Mouse (Mus musculus) E14TG2a.4 (cell line): Measurements from ENCODE around the gene Per1.

Experiments used
- H3K27me3 ChIP-seq: 2 replicates; pipeline ENCODE4 v1.6.1; 2014; ENCODE audit warnings: low read length, control low read depth; ENCODE audit not compliant: insufficient read depth
- H3K36me3 ChIP-seq: 2 replicates; pipeline ENCODE4 v1.6.1; 2014; ENCODE audit warnings: low read length, control low read depth; ENCODE audit not compliant: insufficient read depth
- H3K4me1 ChIP-seq: replicated peaks from 2 replicates; pipeline ENCODE4 v1.6.1; 2014; ENCODE audit warnings: low read depth, low read length, control low read depth
- H3K4me3 ChIP-seq: replicated peaks from 2 replicates; pipeline ENCODE4 v1.5.1; 2014; ENCODE audit warnings: mild to moderate bottlenecking, low read length
- H3K9me3 ChIP-seq: 2 replicates; pipeline ENCODE4 v1.6.1; 2014; ENCODE audit warnings: low read length, control low read depth
- CTCF ChIP-seq: conservative IDR thresholded peaks from 2 replicates; pipeline ENCODE4 v1.5.1; 2014; ENCODE audit warnings: low read length
- NANOG ChIP-seq: IDR thresholded peaks from 2 replicates; pipeline ENCODE4 v1.6.1; 2014; ENCODE audit warnings: borderline replicate concordance, low read length, mixed read lengths
- POU5F1 ChIP-seq: IDR thresholded peaks from 2 replicates; pipeline ENCODE4 v1.6.1; 2014; ENCODE audit warnings: low read length, borderline replicate concordance

Gene Per1

DNA sequence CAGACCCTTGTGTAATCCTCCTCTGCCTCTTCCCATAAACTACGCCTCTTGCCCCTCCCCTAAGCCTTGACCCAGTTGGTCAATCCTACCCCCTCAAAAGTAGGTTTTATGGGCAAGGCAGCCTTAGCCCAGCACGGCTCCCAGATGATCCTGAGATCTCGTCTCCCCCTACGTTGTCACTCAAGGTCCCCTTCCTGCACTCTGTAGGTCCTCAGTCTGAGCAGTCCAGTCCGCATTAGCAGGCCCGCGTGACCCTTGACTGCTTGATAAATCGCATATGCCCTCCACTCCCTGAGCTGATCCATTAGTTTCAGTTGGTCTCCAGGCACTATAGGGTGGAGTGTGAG is 39.6 kb downstream of the Per1 start:
- H3K36me3 ChIP-seq: no peaks in the 10 kb centered on the region
- H3K9me3 ChIP-seq: no peaks in the 10 kb centered on the region
- TF ChIP-seq CTCF (no peak), POU5F1 (no peak), NANOG (no peak)
- H3K4me1 ChIP-seq: peaks cover 54% of the 10 kb centered on the region
- H3K27me3 ChIP-seq: peaks cover 12% of the 10 kb centered on the region
- peak overlapping the region; percentile 77 for H3K4me3 ChIP-seq

DNA sequence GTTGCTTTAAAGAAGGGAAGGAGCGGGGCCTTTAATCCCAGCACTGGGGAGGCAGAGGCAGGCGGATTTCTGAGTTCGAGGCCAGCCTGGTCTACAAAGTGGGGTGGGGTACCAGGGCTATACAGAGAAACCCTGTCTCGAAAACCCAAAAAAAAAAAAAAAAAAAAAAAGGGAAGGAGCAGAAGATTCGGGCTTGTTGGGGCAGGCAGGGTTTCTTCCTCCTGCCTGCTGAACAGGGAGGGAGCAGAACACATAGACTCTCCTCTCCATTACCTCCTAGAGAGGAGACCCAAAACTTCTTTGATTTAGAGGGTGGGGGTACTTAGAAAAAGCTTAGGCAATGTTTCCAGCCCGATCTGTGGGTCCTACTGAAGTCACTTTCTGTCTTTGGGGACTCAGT is 40.3 kb downstream of the Per1 start:
- H3K9me3 ChIP-seq: no peaks in the 10 kb centered on the region
- peaks cover 12% of the 10 kb centered on the region for H3K27me3 ChIP-seq
- no peaks in the 10 kb centered on the region for H3K36me3 ChIP-seq
- H3K4me3 ChIP-seq: peak overlapping the region; percentile 77; the same call in 1 of the 2 replicates
- peaks cover 46% of the 10 kb centered on the region for H3K4me1 ChIP-seq
- TF ChIP-seq NANOG (no peak), POU5F1 (no peak), CTCF (no peak)

DNA sequence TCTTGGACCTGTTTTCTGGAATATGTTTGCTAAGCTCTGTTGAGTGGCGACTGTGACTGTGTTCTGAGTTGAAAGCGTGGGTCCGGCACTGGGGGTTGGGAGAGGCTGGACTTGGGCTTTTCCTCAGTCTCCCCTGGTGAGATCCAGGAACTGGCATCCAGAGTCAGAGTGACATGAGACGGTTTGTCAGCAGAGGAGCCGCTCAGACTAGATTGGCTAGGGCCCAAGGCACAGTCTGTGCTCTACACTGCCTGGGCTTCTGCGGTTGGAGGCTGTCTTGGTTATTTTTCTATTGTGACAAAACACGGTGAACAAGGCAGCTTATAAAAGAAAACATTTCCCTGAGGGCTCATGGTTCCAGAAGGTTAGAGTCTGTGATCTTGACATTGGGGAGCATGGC is 52.5 kb downstream of the Per1 start:
- no peak for TF ChIP-seq CTCF
- TF ChIP-seq NANOG: no peak
- no peak for TF ChIP-seq POU5F1
- H3K4me1 ChIP-seq: peaks cover 13% of the 10 kb centered on the region
- peaks cover 23% of the 10 kb centered on the region for H3K27me3 ChIP-seq
- no peaks in the 10 kb centered on the region for H3K36me3 ChIP-seq
- no peaks in the 10 kb centered on the region for H3K9me3 ChIP-seq
- H3K4me3 ChIP-seq: no peak overlapping the region

DNA sequence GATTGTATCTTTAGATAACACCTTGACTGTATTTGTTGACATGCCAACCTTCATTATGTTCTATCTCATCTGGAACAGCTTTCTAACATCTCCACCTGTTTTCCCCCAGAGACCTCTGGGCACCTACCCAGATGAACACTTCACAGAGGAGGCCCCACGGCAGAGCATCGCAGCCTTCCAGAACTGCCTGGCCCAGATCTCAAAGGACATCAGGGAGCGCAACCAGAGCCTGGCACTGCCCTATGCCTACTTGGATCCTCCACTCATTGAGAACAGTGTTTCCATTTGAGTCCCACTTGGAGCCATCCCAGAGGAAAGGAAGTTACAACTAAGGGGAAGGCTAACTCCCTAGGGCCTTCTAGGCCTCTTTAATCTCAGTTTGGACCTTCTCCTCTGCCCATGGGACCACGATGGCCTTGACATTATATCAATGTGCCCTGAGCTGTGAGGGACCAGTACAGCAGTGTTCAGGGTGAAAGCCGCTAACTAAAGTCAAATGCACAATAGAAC is 53.5 kb downstream of the Per1 start:
- H3K4me1 ChIP-seq: peaks cover 11% of the 10 kb centered on the region
- H3K27me3 ChIP-seq: peaks cover 24% of the 10 kb centered on the region
- H3K4me3 ChIP-seq: no peak overlapping the region
- no peaks in the 10 kb centered on the region for H3K36me3 ChIP-seq
- H3K9me3 ChIP-seq: no peaks in the 10 kb centered on the region
- TF ChIP-seq NANOG (no peak), POU5F1 (no peak), CTCF (no peak)

DNA sequence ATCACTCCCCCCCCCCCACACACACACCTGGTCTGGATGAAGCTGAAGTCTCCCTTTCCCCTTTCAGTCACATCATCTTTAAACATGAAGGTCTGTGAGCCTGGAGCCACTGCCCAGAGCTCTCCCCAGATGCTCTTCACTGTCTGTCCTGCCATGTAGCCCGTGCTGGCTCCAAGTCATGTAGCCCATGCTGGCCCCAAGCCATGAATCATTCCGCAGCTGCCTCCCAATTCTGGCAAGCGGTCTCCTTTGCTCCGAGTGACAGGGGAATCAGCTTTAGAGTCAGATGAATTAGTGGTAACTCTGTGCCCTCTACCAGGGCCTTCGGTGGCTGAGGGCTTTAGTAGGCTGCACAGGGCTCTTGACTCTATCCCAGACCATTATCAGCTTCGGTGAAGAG is 54.7 kb downstream of the Per1 start:
- TF ChIP-seq NANOG (no peak), CTCF (no peak), POU5F1 (no peak)
- H3K27me3 ChIP-seq: peaks cover 34% of the 10 kb centered on the region
- H3K4me1 ChIP-seq: peaks cover 11% of the 10 kb centered on the region
- H3K9me3 ChIP-seq: no peaks in the 10 kb centered on the region
- no peak overlapping the region for H3K4me3 ChIP-seq
- no peaks in the 10 kb centered on the region for H3K36me3 ChIP-seq

DNA sequence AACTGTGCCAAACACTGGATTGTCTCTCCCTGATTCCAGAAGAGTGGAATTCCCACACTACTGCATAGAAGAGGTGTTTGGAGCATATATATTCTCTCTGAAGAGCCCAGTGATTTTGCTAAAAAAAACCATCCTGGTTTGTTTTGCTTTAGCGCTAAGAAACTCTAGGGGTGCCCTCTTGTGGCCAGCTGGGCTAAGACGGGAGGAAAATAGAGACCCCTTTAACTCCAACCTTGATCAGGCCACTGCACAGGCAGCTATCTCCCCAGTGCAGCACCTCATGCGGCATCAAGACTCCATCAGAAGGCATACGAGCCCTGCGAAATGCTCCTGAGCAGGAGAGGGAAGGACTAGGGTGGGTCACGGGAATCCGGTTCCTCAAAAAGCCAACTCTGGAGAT is 55.4 kb downstream of the Per1 start:
- no peaks in the 10 kb centered on the region for H3K36me3 ChIP-seq
- peaks cover 11% of the 10 kb centered on the region for H3K4me1 ChIP-seq
- H3K4me3 ChIP-seq: peak overlapping the region; percentile 64
- TF ChIP-seq CTCF (peak; percentile 68), POU5F1 (no peak)
- H3K9me3 ChIP-seq: no peaks in the 10 kb centered on the region
- peaks cover 40% of the 10 kb centered on the region for H3K27me3 ChIP-seq

DNA sequence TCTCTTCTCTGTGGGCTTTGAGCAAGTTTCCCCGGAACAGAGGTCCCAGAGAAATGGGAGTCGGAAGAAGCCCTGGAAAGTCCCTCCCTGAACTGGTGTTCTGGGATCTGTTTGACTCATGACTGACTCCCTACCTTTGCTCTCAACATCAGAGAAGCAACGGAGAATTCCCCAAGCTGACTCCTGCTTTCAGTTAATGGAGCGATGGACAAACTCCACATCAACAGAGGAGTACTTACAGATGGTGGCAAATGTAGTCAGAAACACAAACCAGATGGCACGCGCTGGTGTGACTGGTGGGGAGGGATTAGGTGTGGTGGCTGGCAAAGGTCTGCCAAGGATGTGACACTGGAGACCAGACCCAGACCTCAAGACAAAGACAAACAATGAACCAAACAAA is 56.0 kb downstream of the Per1 start:
- no peaks in the 10 kb centered on the region for H3K36me3 ChIP-seq
- H3K4me3 ChIP-seq: peak overlapping the region; percentile 64
- TF ChIP-seq NANOG (no peak), POU5F1 (no peak), CTCF (no peak)
- peaks cover 11% of the 10 kb centered on the region for H3K4me1 ChIP-seq
- H3K9me3 ChIP-seq: no peaks in the 10 kb centered on the region
- H3K27me3 ChIP-seq: peaks cover 43% of the 10 kb centered on the region

DNA sequence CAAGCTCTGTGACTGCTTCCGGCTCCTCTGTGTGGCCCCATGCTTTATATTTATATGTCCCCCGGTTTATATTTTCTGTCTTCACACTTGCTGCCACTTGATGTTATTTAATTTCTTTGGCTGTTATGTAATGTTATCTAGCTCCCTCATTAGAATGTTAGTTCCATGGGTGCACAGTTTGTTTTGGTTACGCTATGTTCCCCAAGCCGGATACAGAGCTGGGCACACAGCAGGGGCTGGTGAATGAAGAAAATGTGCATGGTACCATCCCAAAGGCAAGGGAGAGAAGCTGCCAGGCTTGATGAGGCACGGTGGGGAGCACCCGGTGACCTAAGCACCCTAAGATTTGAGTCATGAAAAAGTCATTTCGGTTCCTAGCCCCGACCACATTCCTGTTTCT is 58.8 kb downstream of the Per1 start:
- Histone ChIP-seq H3K4me3 (no peak overlapping the region), H3K4me1 (peaks cover 23% of the 10 kb centered on the region), H3K27me3 (peaks cover 66% of the 10 kb centered on the region), H3K9me3 (no peaks in the 10 kb centered on the region), H3K36me3 (no peaks in the 10 kb centered on the region)
- no peak for TF ChIP-seq NANOG
- TF ChIP-seq CTCF: no peak
- no peak for TF ChIP-seq POU5F1

DNA sequence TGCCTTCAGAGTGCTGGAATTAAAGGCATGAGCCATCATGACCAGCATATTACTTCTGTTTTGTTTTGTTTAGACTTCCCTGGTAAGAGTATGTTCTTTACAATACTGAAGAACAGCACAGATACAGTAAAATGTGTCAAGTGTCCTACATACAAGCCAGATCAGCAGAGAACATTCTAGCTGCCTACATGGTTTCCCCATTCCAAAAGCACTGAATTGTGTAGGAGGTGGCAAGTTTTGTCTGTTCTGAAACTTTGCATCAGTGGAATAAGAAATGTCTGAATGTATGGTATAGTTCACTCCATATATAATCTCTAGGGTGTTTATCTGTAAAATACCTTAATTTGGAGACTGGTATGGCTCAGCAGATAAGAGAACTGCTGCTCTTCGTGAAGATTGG is 60.3 kb downstream of the Per1 start:
- Histone ChIP-seq H3K4me1 (peaks cover 23% of the 10 kb centered on the region), H3K9me3 (no peaks in the 10 kb centered on the region), H3K27me3 (peaks cover 73% of the 10 kb centered on the region), H3K4me3 (no peak overlapping the region), H3K36me3 (no peaks in the 10 kb centered on the region)
- no peak for TF ChIP-seq NANOG
- TF ChIP-seq CTCF: no peak
- no peak for TF ChIP-seq POU5F1
